Mouse (Mus musculus) bone marrow macrophage, adult 2 months (primary cell): ENCODE measurements around the gene Pdzd2. TPM values are rescaled to one million over a fixed set of nuclear protein-coding genes. Genes with fewer than 3 reads are reported as not detected.

Experiments used
- H3K27ac ChIP-seq: 2 replicates; pipeline ENCODE4 v1.5.1; 2012; ENCODE audit warnings: low read depth, low read length; ENCODE audit not compliant: insufficient read depth
- H3K4me1 ChIP-seq: 2 replicates; pipeline ENCODE4 v1.6.1; 2012; ENCODE audit warnings: low read length; ENCODE audit not compliant: control insufficient read depth, insufficient read depth
- H3K4me3 ChIP-seq: 2 replicates; pipeline ENCODE4 v1.5.1; 2012; ENCODE audit warnings: mild to moderate bottlenecking, low read length, moderate library complexity; ENCODE audit not compliant: insufficient read depth
- CTCF ChIP-seq: IDR thresholded peaks from 2 replicates; pipeline ENCODE4 v1.5.1; 2012; ENCODE audit warnings: low read depth, mild to moderate bottlenecking, low read length, moderate library complexity
- POLR2A ChIP-seq: IDR thresholded peaks from 2 replicates; pipeline ENCODE4 v1.6.1; 2012; ENCODE audit warnings: mild to moderate bottlenecking, low read depth, low read length, borderline replicate concordance
- polyA plus RNA-seq: library from polyadenylated mRNA; stranded (reverse); fragments of >200 nt; gene quantifications from 2 replicates; pipeline ENCODE4 v1.2.4, GENCODE M21; 2012; ENCODE audit not compliant: missing spikeins, insufficient read depth, insufficient read length

Gene Pdzd2
- polyA plus RNA-seq, 1 experiment: not detected

GRCm38 (mm10) chr15:12735208-12735607, 4.5 kb downstream of the Pdzd2 start:
- Histone ChIP-seq H3K27ac (no peak overlapping the region), H3K4me1 (no peaks in the 10 kb centered on the region), H3K4me3 (no peak overlapping the region)
- TF ChIP-seq POLR2A (no peak), CTCF (no peak)

GRCm38 (mm10) chr15:12734221-12734620, 5.5 kb downstream of the Pdzd2 start:
- no peak for TF ChIP-seq CTCF
- TF ChIP-seq POLR2A: no peak
- H3K4me3 ChIP-seq: no peak overlapping the region
- no peaks in the 10 kb centered on the region for H3K4me1 ChIP-seq
- no peak overlapping the region for H3K27ac ChIP-seq

DNA sequence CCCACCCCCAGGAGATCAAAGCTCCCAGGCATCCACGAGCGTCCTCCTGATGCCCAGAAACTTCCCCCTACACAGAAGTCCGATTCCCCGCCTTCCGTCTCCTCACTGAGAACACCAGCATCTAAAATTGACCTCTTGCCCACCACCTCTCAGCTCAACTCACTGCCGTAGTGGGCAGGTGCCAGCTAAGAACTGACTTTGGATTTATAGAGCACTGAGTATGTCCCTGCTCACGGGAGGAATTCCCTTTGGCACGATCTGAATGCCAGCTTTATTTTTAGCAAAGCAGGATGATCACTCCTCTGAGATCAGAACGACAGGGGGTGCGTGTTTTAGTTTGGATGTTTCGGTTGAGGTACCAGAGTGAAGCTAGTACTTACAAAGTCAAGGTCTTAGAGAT, 7.1 kb downstream of the Pdzd2 start:
- TF ChIP-seq CTCF (no peak), POLR2A (no peak)
- Histone ChIP-seq H3K27ac (no peak overlapping the region), H3K4me1 (no peaks in the 10 kb centered on the region), H3K4me3 (no peak overlapping the region)

DNA sequence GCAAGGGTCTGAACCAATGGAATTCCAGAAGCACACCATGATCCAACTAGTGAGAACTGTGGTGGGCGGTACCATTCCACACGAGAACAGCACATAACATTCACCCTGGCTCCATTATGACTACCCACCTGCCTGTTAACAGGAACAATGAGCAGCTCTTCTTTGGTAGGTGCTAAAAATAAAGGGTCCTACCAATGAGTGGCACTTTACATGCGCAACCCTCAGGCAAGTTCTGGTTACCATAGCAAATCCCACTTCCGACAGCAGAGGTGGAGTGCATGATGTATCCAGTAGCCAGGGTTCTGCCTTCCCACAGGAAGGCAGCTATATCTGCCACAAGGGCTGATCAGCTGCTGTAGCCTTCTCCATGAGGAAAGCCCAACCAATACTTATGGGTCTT, 11.3 kb downstream of the Pdzd2 start:
- Histone ChIP-seq H3K4me3 (no peak overlapping the region), H3K27ac (no peak overlapping the region), H3K4me1 (no peaks in the 10 kb centered on the region)
- no peak for TF ChIP-seq CTCF
- TF ChIP-seq POLR2A: no peak

GRCm38 (mm10) chr15:12725256-12725655, 14.5 kb downstream of the Pdzd2 start:
- Histone ChIP-seq H3K4me3 (no peak overlapping the region), H3K27ac (no peak overlapping the region), H3K4me1 (no peaks in the 10 kb centered on the region)
- TF ChIP-seq POLR2A (no peak), CTCF (no peak)

DNA sequence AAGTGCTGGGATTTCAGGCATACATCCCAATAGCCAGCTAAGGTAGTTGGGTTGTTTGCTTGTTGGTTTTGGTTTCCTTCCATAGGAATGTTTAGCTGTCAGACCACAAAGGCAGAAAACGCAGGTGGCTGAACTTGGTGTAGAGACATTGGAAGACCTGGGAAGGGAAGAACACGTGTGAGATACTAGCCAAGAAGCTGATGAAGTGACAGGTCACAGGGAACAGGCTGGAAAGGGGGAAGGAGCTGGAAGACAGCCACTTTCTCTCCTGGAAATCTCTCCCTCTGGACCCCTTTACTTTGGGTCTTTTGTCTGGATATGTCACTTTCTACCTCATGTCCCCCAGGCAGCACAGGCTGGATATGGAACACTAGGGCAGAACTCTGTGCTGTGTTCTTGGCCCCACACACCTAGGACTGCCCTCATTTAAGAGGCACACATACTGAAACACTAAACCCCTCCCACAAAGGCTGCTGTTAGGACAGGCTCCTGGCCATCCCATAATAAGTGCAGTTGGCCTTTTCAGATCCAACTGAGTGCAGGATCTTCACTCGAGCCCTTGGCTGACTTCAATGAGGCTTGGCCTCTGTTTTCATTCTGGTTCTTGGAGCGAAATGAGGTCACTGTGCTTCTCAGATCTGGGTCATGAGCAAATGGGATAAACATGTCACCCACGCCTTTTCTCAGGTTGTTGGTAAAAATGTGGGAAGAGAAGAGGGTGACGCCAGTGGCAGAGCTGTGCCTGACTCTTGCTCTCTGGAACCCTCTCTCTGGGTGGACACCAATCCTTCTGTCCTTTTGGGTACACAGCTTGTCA, 17.8 kb downstream of the Pdzd2 start:
- TF ChIP-seq POLR2A (no peak), CTCF (no peak)
- no peak overlapping the region for H3K27ac ChIP-seq
- no peaks in the 10 kb centered on the region for H3K4me1 ChIP-seq
- H3K4me3 ChIP-seq: no peak overlapping the region

GRCm38 (mm10) chr15:12718819-12719218, 20.9 kb downstream of the Pdzd2 start:
- no peak for TF ChIP-seq POLR2A
- TF ChIP-seq CTCF: no peak
- Histone ChIP-seq H3K4me1 (no peaks in the 10 kb centered on the region), H3K4me3 (no peak overlapping the region), H3K27ac (no peak overlapping the region)

DNA sequence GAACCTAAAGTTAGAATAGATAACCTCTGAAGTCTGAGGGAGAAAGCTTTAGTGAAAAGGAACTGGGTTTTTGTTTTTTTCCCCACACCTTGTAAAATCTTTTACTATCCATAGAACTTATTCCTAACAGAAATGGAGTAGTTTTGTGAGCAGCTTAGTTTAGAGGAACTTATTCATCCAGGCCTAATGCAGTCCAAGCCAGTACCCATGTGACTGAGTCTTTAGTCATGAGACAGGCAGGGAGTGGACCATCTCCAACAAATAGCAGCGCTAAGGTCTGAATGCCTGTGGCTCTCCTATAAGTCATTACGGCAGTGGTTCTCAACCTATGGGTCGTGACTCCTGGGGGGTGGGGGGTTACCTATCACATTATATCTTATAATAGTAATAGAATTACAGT, 22.3 kb downstream of the Pdzd2 start:
- no peak for TF ChIP-seq POLR2A
- TF ChIP-seq CTCF: no peak
- Histone ChIP-seq H3K4me3 (no peak overlapping the region), H3K27ac (no peak overlapping the region)

GRCm38 (mm10) chr15:12716881-12717280, 22.8 kb downstream of the Pdzd2 start:
- H3K27ac ChIP-seq: no peak overlapping the region
- TF ChIP-seq CTCF (no peak), POLR2A (no peak)

More for the DNA sequence above, 22.3 kb downstream of the Pdzd2 start:
- H3K4me1 ChIP-seq: no peaks in the 10 kb centered on the region

DNA sequence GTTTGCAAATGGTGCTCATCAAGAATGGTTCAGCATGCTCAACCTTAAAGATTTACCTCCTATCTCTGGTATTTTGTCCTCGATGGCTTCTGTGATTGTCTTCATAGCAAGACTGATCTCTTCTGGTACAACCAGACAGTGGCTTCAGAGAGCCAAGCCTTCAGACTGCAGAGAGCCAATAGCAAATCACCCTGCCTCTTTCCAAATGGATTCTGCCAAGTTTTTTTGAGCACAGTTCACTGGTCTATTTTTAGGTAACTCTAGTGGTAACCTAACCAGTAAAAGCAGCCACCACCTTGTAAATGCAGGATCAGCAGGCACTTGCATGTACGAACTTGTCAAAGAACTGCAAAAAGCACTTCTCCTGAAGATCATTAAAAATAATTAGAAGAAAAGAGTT, 25.4 kb downstream of the Pdzd2 start:
- Histone ChIP-seq H3K27ac (no peak overlapping the region), H3K4me3 (no peak overlapping the region), H3K4me1 (no peaks in the 10 kb centered on the region)
- TF ChIP-seq POLR2A: no peak
- TF ChIP-seq CTCF: no peak

More at GRCm38 (mm10) chr15:12716881-12717280, 22.8 kb downstream of the Pdzd2 start:
- Histone ChIP-seq H3K4me3 (no peak overlapping the region), H3K4me1 (no peaks in the 10 kb centered on the region)

DNA sequence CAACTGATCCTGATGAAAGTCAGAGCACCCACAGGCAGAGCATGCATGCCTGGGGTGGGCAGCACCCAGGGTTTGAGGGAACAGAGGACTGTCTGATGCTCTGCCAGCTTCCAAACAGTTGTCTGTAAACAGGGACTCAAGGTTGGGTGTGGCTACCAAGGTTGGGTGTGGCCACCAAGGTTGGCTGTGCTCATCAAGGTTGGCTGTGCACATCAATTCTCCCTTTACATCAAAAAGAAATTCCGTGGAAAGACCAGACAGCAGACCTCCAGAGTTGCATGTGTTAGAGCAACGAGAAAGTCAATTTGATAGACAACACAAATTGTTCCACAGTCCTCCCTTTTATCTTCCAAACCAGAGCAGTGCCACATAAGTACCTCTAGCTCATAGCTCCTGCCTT, 26.5 kb downstream of the Pdzd2 start:
- H3K4me1 ChIP-seq: no peaks in the 10 kb centered on the region
- no peak for TF ChIP-seq CTCF
- TF ChIP-seq POLR2A: no peak
- no peak overlapping the region for H3K27ac ChIP-seq
- H3K4me3 ChIP-seq: no peak overlapping the region
